Mouse (Mus musculus): ENCODE data around the gene Gm5460. TPM values are rescaled to one million over a fixed set of nuclear protein-coding genes. Genes with fewer than 3 reads are reported as not detected.
A peak's percentile ranks its signal among the peaks of the same experiment; 100 is the strongest.

Gm5460 gene
- not detected in 2 replicates for polyA plus RNA-seq (2016; fragmentation: Nextera tagmentation; extraction: Ambion mirVana)

DNA sequence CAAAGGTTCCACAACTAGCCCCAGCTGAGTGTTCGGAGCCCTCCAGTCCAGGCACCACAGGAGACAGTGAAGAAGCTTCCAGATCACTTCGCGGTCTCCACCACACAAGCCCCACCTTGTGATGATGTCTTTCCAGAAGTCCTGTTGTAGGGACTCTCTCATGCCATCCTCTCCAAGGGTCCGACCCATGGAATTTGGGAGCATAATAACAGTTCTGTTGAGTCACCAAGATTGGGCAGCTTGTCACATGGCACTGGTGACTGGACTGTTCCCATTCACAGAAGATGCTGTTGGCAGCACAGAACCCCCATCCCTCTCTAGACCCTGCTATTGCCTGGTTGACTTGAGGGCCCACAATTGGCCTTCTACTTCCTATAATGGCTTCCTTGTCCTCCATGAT is at the start of gene Gm5460:
TSS of gene Gm5460 (plus strand) at position 378 of the 400 bp plus-strand sequence.
- H3K9me3 ChIP-seq (replicated peaks): no peaks in the 10 kb centered on the region
- H3K27ac ChIP-seq (replicated peaks): no peak within 1 kb of the TSS
- no peaks in the 10 kb centered on the region for H3K27me3 ChIP-seq (ENCODE audit: low read depth, poor library complexity, severe bottlenecking)
- no peaks in the 10 kb centered on the region for H3K36me3 ChIP-seq
- WGBS: 93% methylated on average over 4 of the region's 4 CpGs
- no peak within 1 kb of the TSS for H3K4me3 ChIP-seq
- no peaks in the 10 kb centered on the region for H3K4me1 ChIP-seq
- DNase-seq (ENCODE audit: low spot score): no peak

DNA sequence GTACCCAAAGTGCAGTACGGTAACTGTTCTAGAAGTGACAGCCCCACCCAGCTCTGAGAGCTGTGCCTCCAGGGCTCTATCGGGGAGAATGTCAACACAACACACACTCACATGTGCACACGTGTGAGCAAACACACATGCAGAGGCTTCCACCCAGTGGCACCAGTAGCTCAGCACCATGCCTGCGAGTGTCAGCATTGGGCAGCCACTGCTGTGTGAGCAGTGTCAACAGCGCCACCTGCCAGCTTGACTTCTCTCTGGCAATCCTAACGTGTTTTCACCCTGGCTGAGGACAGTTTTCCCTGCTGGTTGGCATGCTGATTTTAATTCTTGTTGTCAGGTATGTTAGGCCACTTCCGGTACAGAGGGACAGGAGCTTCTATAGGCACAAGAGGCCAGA is 43.9 kb upstream of the Gm5460 start:
- Histone ChIP-seq H3K27ac (replicated peaks) (no peak overlapping the region), H3K36me3 (no peaks in the 10 kb centered on the region), H3K27me3 (ENCODE audit: low read depth, poor library complexity, severe bottlenecking) (peaks cover 11% of the 10 kb centered on the region), H3K4me3 (no peak overlapping the region), H3K9me3 (replicated peaks) (no peaks in the 10 kb centered on the region), H3K4me1 (no peaks in the 10 kb centered on the region; the same call in 1 of the 2 replicates)
- DNase-seq (ENCODE audit: low spot score): no peak
- 48% methylated on average over 7 of the region's 7 CpGs for WGBS

DNA sequence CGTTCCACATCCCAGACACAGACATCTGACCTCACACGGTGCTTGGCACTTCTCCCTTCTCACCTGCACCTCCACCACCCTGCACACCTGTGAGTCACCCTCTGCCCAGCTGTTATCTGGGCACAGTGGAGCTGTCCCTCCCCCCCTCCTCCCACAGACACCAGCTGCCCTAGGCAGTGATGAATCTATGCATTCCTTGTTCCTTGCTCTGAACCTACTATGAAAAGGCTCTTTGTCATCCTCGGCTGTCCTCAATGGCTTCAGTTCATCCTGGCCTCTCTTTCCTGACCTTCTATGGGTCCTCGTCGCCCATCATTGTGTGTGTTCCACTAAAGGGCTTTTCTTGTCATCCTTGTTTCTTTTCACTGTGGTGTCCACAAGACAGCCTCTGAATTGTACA is 41.8 kb upstream of the Gm5460 start:
- H3K4me1 ChIP-seq: peaks cover 10% of the 10 kb centered on the region
- no peaks in the 10 kb centered on the region for H3K36me3 ChIP-seq
- H3K27ac ChIP-seq (replicated peaks): no peak overlapping the region
- no peak overlapping the region for H3K4me3 ChIP-seq
- WGBS: 76% methylated on average over 5 of the region's 5 CpGs
- H3K9me3 ChIP-seq (replicated peaks): no peaks in the 10 kb centered on the region
- no peak for DNase-seq (ENCODE audit: low spot score)
- H3K27me3 ChIP-seq (ENCODE audit: low read depth, poor library complexity, severe bottlenecking): peaks cover 31% of the 10 kb centered on the region

- no peaks in the 10 kb centered on the region for H3K9me3 ChIP-seq (replicated peaks)
- no peak for DNase-seq (ENCODE audit: low spot score)
- no peak overlapping the region for H3K27ac ChIP-seq (replicated peaks)
- H3K4me3 ChIP-seq: no peak overlapping the region
- peaks cover 34% of the 10 kb centered on the region for H3K27me3 ChIP-seq (ENCODE audit: low read depth, poor library complexity, severe bottlenecking)
- H3K4me1 ChIP-seq: peaks cover 10% of the 10 kb centered on the region
- H3K36me3 ChIP-seq: no peaks in the 10 kb centered on the region
- 51% methylated on average over 7 of the region's 7 CpGs for WGBS
Measured at GRCm38 (mm10) chr14:33977748-33978147, 38.8 kb upstream of the Gm5460 start.

DNA sequence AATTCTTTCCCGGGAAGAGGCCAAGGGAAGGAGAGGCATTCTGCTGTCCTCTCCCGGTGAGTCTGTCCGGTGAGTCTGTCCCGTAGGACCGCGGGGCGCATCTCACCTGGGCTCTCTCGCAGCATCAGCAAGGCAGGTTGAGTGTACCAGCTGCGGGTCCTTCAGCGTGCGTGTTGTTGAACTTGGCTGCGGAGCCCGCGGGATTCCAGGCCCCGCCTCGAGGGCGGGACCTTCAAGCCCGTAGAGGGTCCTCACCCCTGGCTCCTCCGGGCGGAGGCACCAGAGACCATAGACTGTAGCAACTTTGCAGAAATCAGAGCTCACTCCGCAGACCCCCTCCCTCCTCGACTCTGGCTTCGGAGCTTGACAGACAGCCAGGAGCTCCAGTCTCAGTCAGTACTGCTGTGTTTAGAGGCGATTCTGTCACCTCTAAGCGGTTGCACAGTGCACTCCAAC is 37.9 kb upstream of the Gm5460 start, which contains the start of gene Zfp488:
TSS of gene Zfp488 (minus strand) at position 161 of the 456 bp plus-strand sequence.
- Histone ChIP-seq H3K36me3 (no peaks in the 10 kb centered on the region), H3K9me3 (replicated peaks) (no peaks in the 10 kb centered on the region), H3K4me1 (peaks cover 10% of the 10 kb centered on the region), H3K27ac (replicated peaks) (peak within 1 kb of the TSS; percentile 46), H3K27me3 (ENCODE audit: low read depth, poor library complexity, severe bottlenecking) (peaks cover 34% of the 10 kb centered on the region), H3K4me3 (peak within 1 kb of the TSS; percentile 59)
- peak; percentile 47 for DNase-seq (ENCODE audit: low spot score)
- 3% methylated on average over 25 of the region's 25 CpGs for WGBS

DNA sequence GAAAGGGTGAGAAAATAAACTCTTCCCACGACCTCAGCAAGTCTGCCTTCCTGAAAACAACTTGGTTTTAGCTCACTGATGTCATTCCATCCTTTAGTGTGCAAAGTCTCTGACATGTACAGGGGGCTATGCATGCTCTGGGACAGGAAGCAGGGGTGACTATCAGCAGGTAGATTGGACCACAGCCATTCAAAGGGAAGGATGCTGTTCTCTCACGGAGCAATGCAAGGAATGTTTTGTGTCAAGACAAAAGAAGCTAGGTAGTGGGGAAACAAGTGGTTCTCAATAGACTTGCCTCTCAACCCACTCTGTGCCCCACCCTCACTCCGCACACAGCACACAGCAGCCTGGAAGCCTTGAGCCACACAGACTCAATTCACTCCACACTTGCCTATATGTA is 27.4 kb upstream of the Gm5460 start:
- Histone ChIP-seq H3K9me3 (replicated peaks) (no peaks in the 10 kb centered on the region), H3K4me1 (peaks cover 4% of the 10 kb centered on the region; the same call in 1 of the 2 replicates), H3K36me3 (no peaks in the 10 kb centered on the region), H3K27me3 (ENCODE audit: low read depth, poor library complexity, severe bottlenecking) (no peaks in the 10 kb centered on the region), H3K4me3 (no peak overlapping the region), H3K27ac (replicated peaks) (no peak overlapping the region)
- no peak for DNase-seq (ENCODE audit: low spot score)
- WGBS: 62% methylated on average over 3 of the region's 3 CpGs

DNA sequence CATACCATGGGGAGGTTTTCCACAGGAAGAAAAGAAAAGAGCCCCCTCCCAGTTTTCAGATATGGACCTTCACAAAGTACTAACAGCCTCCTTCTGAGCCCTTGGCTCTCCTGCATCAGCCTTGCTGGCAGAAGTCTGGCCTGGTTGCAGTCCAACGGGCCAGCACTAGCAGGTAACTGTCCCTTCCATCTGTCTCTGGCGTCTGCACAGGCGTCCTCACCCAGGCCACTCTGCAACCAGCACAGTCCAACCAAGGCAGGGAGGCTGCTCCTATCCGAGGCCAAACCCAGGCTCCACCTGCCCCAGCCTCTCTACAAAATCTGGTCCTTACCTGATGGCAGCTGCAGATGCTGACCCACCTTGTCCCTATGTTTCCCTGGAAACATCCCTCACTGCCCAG is 24.6 kb upstream of the Gm5460 start:
- DNase-seq (ENCODE audit: low spot score): no peak
- Histone ChIP-seq H3K27me3 (ENCODE audit: low read depth, poor library complexity, severe bottlenecking) (no peaks in the 10 kb centered on the region), H3K4me3 (no peak overlapping the region), H3K4me1 (peaks cover 4% of the 10 kb centered on the region; the same call in 1 of the 2 replicates), H3K36me3 (no peaks in the 10 kb centered on the region), H3K9me3 (replicated peaks) (no peaks in the 10 kb centered on the region), H3K27ac (replicated peaks) (no peak overlapping the region)
- 78% methylated on average over 4 of the region's 4 CpGs for WGBS

DNA sequence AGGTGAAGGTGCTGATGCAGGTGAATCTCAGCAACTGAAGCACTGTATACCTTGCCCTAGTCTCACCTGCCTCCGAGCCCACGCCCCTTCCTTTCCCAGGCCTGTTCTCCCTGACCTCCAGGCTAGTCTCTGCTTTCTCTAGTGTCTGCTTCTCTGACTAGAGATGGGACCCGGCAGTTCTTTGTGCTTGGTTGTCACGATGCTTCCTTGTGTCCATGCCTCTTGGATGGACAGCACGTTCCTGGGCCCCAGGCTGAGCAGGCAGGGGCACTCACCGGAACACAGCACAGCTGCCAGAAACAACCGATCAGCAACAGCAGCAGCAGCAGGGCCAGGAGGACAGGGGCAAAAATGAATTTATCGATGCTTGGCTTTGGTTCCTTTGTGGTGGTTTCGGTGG is 23.5 kb upstream of the Gm5460 start:
- H3K4me1 ChIP-seq: peaks cover 4% of the 10 kb centered on the region; the same call in 1 of the 2 replicates
- no peak for DNase-seq (ENCODE audit: low spot score)
- no peaks in the 10 kb centered on the region for H3K27me3 ChIP-seq (ENCODE audit: low read depth, poor library complexity, severe bottlenecking)
- H3K36me3 ChIP-seq: no peaks in the 10 kb centered on the region
- no peak overlapping the region for H3K4me3 ChIP-seq
- H3K9me3 ChIP-seq (replicated peaks): no peaks in the 10 kb centered on the region
- no peak overlapping the region for H3K27ac ChIP-seq (replicated peaks)
- WGBS: 90% methylated on average over 9 of the region's 9 CpGs

GRCm38 (mm10) chr14:33993521-33994289 is 22.9 kb upstream of the Gm5460 start:
- Histone ChIP-seq H3K9me3 (replicated peaks) (no peaks in the 10 kb centered on the region), H3K4me1 (peaks cover 4% of the 10 kb centered on the region; the same call in 1 of the 2 replicates), H3K36me3 (no peaks in the 10 kb centered on the region), H3K27ac (replicated peaks) (no peak overlapping the region), H3K27me3 (ENCODE audit: low read depth, poor library complexity, severe bottlenecking) (no peaks in the 10 kb centered on the region), H3K4me3 (no peak overlapping the region)
- DNase-seq (ENCODE audit: low spot score): no peak
- WGBS: 89% methylated on average over 6 of the region's 6 CpGs

DNA sequence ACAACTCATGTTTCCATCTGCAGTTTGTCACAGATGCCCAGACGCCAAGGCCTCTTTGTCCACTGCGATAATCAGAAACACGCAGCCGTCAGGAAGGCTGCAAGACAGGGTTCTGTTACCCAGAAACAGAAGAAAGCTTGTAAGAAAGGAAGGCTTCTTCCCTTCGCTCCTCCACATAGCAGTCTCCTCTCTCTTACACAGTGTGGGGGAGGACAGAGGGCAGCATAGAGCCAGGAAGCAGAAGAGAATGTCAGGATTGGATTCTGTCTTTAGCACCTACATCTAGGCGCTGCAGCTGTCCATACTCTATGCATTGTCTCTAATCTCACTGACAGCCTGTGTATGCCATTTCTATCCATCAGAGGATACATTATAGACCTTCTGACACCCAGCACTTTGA is 19.1 kb upstream of the Gm5460 start:
- H3K27ac ChIP-seq (replicated peaks): no peak overlapping the region
- no peak for DNase-seq (ENCODE audit: low spot score)
- WGBS: 72% methylated on average over 6 of the region's 6 CpGs

GRCm38 (mm10) chr14:34000076-34000475 is 16.5 kb upstream of the Gm5460 start:
- Histone ChIP-seq H3K4me3 (no peak overlapping the region), H3K9me3 (replicated peaks) (no peaks in the 10 kb centered on the region), H3K4me1 (no peaks in the 10 kb centered on the region), H3K27ac (replicated peaks) (no peak overlapping the region), H3K27me3 (ENCODE audit: low read depth, poor library complexity, severe bottlenecking) (no peaks in the 10 kb centered on the region), H3K36me3 (no peaks in the 10 kb centered on the region)
- no peak for DNase-seq (ENCODE audit: low spot score)

More for the DNA sequence above, 19.1 kb upstream of the Gm5460 start:
- no peaks in the 10 kb centered on the region for H3K4me1 ChIP-seq
- H3K36me3 ChIP-seq: no peaks in the 10 kb centered on the region
- no peaks in the 10 kb centered on the region for H3K9me3 ChIP-seq (replicated peaks)
- no peaks in the 10 kb centered on the region for H3K27me3 ChIP-seq (ENCODE audit: low read depth, poor library complexity, severe bottlenecking)
- no peak overlapping the region for H3K4me3 ChIP-seq

DNA sequence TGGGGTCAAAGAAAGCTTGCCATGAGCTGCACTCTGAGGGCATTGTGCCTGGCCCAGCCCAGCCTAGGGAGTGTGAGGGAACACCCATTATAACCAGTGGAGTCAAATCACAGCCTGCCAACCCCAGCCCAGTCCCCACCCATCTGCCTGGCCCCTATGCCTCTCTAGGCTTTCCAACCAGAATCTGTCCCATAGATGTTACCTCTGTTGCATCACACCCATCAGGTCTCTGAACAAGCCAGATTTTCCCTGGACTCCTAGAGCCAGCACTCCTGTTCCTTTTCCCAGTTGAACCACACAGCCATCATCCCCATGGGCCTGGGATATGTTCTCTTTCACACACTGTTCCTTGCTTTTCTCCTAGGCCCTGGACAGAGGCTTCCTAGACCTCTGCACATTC is 15.1 kb upstream of the Gm5460 start:
- H3K27ac ChIP-seq (replicated peaks): no peak overlapping the region
- H3K9me3 ChIP-seq (replicated peaks): no peaks in the 10 kb centered on the region
- no peak overlapping the region for H3K4me3 ChIP-seq
- no peaks in the 10 kb centered on the region for H3K4me1 ChIP-seq
- no peaks in the 10 kb centered on the region for H3K27me3 ChIP-seq (ENCODE audit: low read depth, poor library complexity, severe bottlenecking)
- DNase-seq (ENCODE audit: low spot score): no peak
- H3K36me3 ChIP-seq: no peaks in the 10 kb centered on the region

DNA sequence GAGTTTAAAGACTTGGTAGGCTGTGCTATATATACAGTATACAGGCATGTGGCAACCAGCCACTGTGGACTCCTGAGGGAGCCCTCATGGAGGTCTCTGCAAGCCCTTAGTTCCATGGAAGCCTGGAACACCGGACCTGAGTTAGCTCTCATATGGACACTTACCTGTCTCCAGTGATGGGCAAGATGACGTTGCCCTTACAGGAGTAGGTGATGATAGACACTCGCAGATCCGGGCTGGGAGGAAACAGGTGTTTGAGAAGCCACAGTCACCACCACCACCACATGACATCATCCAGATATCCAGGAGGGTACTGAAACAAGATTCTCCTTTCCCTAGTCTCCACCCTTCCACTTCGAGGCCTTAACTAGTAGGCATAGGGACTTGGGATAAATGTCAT is 14.2 kb upstream of the Gm5460 start:
- Histone ChIP-seq H3K4me1 (no peaks in the 10 kb centered on the region), H3K27me3 (ENCODE audit: low read depth, poor library complexity, severe bottlenecking) (no peaks in the 10 kb centered on the region), H3K4me3 (no peak overlapping the region), H3K27ac (replicated peaks) (no peak overlapping the region), H3K9me3 (replicated peaks) (no peaks in the 10 kb centered on the region), H3K36me3 (no peaks in the 10 kb centered on the region)
- peak; percentile 7 for DNase-seq (ENCODE audit: low spot score)
- WGBS: 96% methylated on average over 5 of the region's 5 CpGs
